In genomic region chr11:114611690-114612089, GRCm38 (mm10) we compare ENCODE assay signal across 21 mouse cellular contexts. TPM values are rescaled to one million over a fixed set of nuclear protein-coding genes. Genes with fewer than 3 reads are reported as not detected.
DNase-seq lines count a peak whose midpoint lies in the region; TF ChIP-seq lines count a peak whose summit lies in the region.
"Had no signal": no experiment of that assay in that cellular context is flagged by ENCODE, and none has a peak within 500 bp of the region (broad histone marks: within the 10 kb centered on the region; RNA-seq: fewer than 3 reads in every experiment).

No protein-coding gene starts in this region.

- no peak for TF ChIP-seq CTCF in E14TG2a.4 (conservative IDR thresholded peaks at IDR 0.05; ENCODE audit: low read length)
- TF ChIP-seq CTCF in olfactory bulb, adult 2 months (IDR thresholded peaks at IDR 0.05; ENCODE audit: insufficient read depth, low read depth, low read length) = no peak

- 0 out of 2 replicates have a peak overlapping the region, but pooled peaks have one; percentile 10 for H3K27ac ChIP-seq in olfactory bulb, adult 2 months (ENCODE audit: insufficient read depth, low read depth, low read length)
- H3K27ac ChIP-seq: embryonic facial prominence, embryonic 12.5 days; embryonic facial prominence, embryonic 15.5 days; gastrocnemius, adult 2 months; hindbrain, embryonic 12.5 days; hindbrain, embryonic 15.5 days had no signal

- H3K27me3 ChIP-seq in E14TG2a.4 (ENCODE audit: insufficient read depth, low read length) = no peaks in the 10 kb centered on the region
- H3K27me3 ChIP-seq: embryonic facial prominence, embryonic 15.5 days; hindbrain, embryonic 12.5 days; hindbrain, embryonic 15.5 days had no signal

- 48% methylated on average over 8 of the region's 8 CpGs for WGBS in olfactory bulb, adult 2 months

- peaks cover 37% of the 10 kb centered on the region for H3K4me1 ChIP-seq in E14TG2a.4 (replicated peaks; ENCODE audit: low read depth, low read length)
- peaks cover 11% of the 10 kb centered on the region for H3K4me1 ChIP-seq in olfactory bulb, adult 2 months (ENCODE audit: control insufficient read depth, insufficient read depth, low read length)
- H3K4me1 ChIP-seq: embryonic facial prominence, embryonic 12.5 days; embryonic facial prominence, embryonic 15.5 days; hindbrain, embryonic 12.5 days; hindbrain, embryonic 15.5 days had no signal

- H3K9me3 ChIP-seq in E14TG2a.4 (ENCODE audit: low read length) = no peaks in the 10 kb centered on the region
- H3K9me3 ChIP-seq: embryonic facial prominence, embryonic 12.5 days; embryonic facial prominence, embryonic 15.5 days; hindbrain, embryonic 15.5 days had no signal

- H3K4me3 ChIP-seq in E14TG2a.4 (replicated peaks; ENCODE audit: low read length) = peak overlapping the region; percentile 21; the same call in 1 of the 2 replicates
- no peak overlapping the region for H3K4me3 ChIP-seq in olfactory bulb, adult 2 months (ENCODE audit: insufficient read depth, low read depth, low read length)
- H3K4me3 ChIP-seq: embryonic facial prominence, embryonic 12.5 days; embryonic facial prominence, embryonic 15.5 days; gastrocnemius, adult 2 months; hindbrain, embryonic 12.5 days; hindbrain, embryonic 15.5 days had no signal

- TF ChIP-seq POLR2A in olfactory bulb, adult 2 months (IDR thresholded peaks at IDR 0.05; ENCODE audit: insufficient read depth, low read depth, low read length) = no peak

- no peaks in the 10 kb centered on the region for H3K36me3 ChIP-seq in E14TG2a.4 (ENCODE audit: insufficient read depth, low read length)
- H3K36me3 ChIP-seq: embryonic facial prominence, embryonic 12.5 days; embryonic facial prominence, embryonic 15.5 days; hindbrain, embryonic 12.5 days; hindbrain, embryonic 15.5 days had no signal

- DNase-seq in layer of hippocampus, adult 11-12 months (ENCODE audit: low spot score) = peak; percentile 18
- no peak for DNase-seq in layer of hippocampus, postnatal 14 days (ENCODE audit: low spot score in 2 of 2)
- peak; percentile 50 for DNase-seq in R1 (ENCODE audit: low read depth, low spot score)
- DNase-seq in ovary, postnatal 36 days (ENCODE audit: low spot score) = no peak
- no peak for DNase-seq in adrenal gland, adult 18-20 months (ENCODE audit: low spot score in 2 of 2)
- DNase-seq: adrenal gland, postnatal 10 days; adrenal gland, postnatal 36 days; cerebellum, adult 11 months; cerebellum, adult 2 months; cerebellum, adult 9-11 months; cerebellum, postnatal 25 days; forebrain, postnatal 0 days; gastrocnemius, adult 2 months; gastrocnemius, postnatal 14 days; heart, adult 11 months had no signal

RNA-seq across cellular contexts. Expression of gene Rpl38, which starts 56.6 kb away (rescaled TPM):
- total RNA-seq in layer of hippocampus, postnatal 14 days (2021) = 100 to 1,000 TPM; 800 to 850 TPM
- polyA plus RNA-seq in olfactory bulb, adult 2 months (2012; ENCODE audit: insufficient read depth, insufficient read length, low replicate concordance, missing spikeins) = 1,436 TPM in 1 of 2 replicates, not detected in the other
- 1,000 to 10,000 TPM; 1,092 to 1,268 TPM for total RNA-seq in adrenal gland, adult 18-20 months (2021)

Comparison
In these comparisons a context has a peak if more than half of its experiments do, and no peak if none do; other contexts are left out.
1. DNase-seq: peak in layer of hippocampus, adult 11-12 months (single experiment) and R1 (single experiment); none in layer of hippocampus, postnatal 14 days (0 of 2), ovary, postnatal 36 days (single experiment) and adrenal gland, adult 18-20 months (0 of 2).